Comparison of ENCODE assay signal across 13 mouse cellular contexts in genomic region chr9:106249550-106249949, GRCm38 (mm10). TPM values are rescaled to one million over a fixed set of nuclear protein-coding genes. Genes with fewer than 3 reads are reported as not detected.
A peak's percentile ranks its signal among the peaks of the same experiment; 100 is the strongest.
DNase-seq lines count a peak whose midpoint lies in the region; ATAC-seq and TF ChIP-seq lines count a peak whose summit lies in the region.
"Had no signal": no experiment of that assay in that cellular context is flagged by ENCODE, and none has a peak within 500 bp of the region (broad histone marks: within the 10 kb centered on the region; RNA-seq: fewer than 3 reads in every experiment).

No protein-coding gene starts in this region.

- TF ChIP-seq EP300 in heart, adult 2 months (IDR thresholded peaks at IDR 0.05; ENCODE audit: insufficient read depth, low read depth, low read length) = no peak

- H3K4me2 ChIP-seq in heart, embryonic 15.5 days = no peak overlapping the region
- 0 out of 2 replicates have a peak overlapping the region, but pooled peaks have one; percentile 8 for H3K4me2 ChIP-seq in intestine, embryonic 14.5 days (ENCODE audit: low read length)
- H3K4me2 ChIP-seq: embryonic facial prominence, embryonic 12.5 days; midbrain, embryonic 11.5 days had no signal

- H3K36me3 ChIP-seq in heart, embryonic 15.5 days = peaks cover 5% of the 10 kb centered on the region; the same call in 1 of the 2 replicates
- no peaks in the 10 kb centered on the region for H3K36me3 ChIP-seq in heart, adult 2 months (ENCODE audit: control insufficient read depth, insufficient read depth, low read length)
- 0 out of 2 replicates have a peak, but pooled peaks cover 4% of the 10 kb centered on the region for H3K36me3 ChIP-seq in intestine, embryonic 14.5 days (ENCODE audit: control insufficient read depth, insufficient read depth, low read length)
- 0 out of 2 replicates have a peak, but pooled peaks cover 3% of the 10 kb centered on the region for H3K36me3 ChIP-seq in hindbrain, embryonic 10.5 days

- 78% methylated on average over 11 of the region's 11 CpGs for WGBS in heart, embryonic 15.5 days
- WGBS in heart, adult 2 months = 82% methylated on average over 11 of the region's 11 CpGs
- WGBS in intestine, embryonic 14.5 days = 73% methylated on average over 11 of the region's 11 CpGs
- WGBS in hindbrain, embryonic 10.5 days = 91% methylated on average over 11 of the region's 11 CpGs

- no peak overlapping the region for H3K4me3 ChIP-seq in heart, embryonic 15.5 days
- no peak overlapping the region for H3K4me3 ChIP-seq in heart, adult 2 months
- no peak overlapping the region for H3K4me3 ChIP-seq in cortical plate, adult 2 months (ENCODE audit: insufficient read depth, low read length)
- H3K4me3 ChIP-seq in intestine, embryonic 14.5 days (ENCODE audit: low read depth, low read length) = no peak overlapping the region
- H3K4me3 ChIP-seq in hindbrain, embryonic 10.5 days = no peak overlapping the region
- H3K4me3 ChIP-seq: embryonic facial prominence, embryonic 12.5 days; liver, embryonic 13.5 days had no signal

- H3K27ac ChIP-seq in heart, embryonic 15.5 days = peak overlapping the region; percentile 48
- no peak overlapping the region for H3K27ac ChIP-seq in heart, adult 2 months
- peak overlapping the region; percentile 18; the same call in 1 of the 2 replicates for H3K27ac ChIP-seq in cortical plate, adult 2 months (ENCODE audit: insufficient read depth, low read length)
- H3K27ac ChIP-seq in intestine, embryonic 14.5 days (ENCODE audit: low read depth) = peak overlapping the region; percentile 72
- no peak overlapping the region for H3K27ac ChIP-seq in hindbrain, embryonic 10.5 days
- H3K27ac ChIP-seq: liver, embryonic 13.5 days had no signal

- intact Hi-C loops in heart, adult 2 months (cut with DNase I) = no loop called here

- TF ChIP-seq POLR2A in heart, adult 2 months (IDR thresholded peaks at IDR 0.05; ENCODE audit: insufficient read depth, low read depth, low read length) = no peak
- no peak for TF ChIP-seq POLR2A in cortical plate, adult 2 months (IDR thresholded peaks at IDR 0.05; ENCODE audit: extremely low read depth, insufficient read depth, low read length)

- DNase-seq in heart, adult 2 months = no peak
- no peak for DNase-seq in intestine, embryonic 14.5 days (ENCODE audit: low spot score)
- peak; percentile 62 for DNase-seq in lung, postnatal 14 days
- no peak for DNase-seq in frontal cortex, postnatal 10 days (ENCODE audit: low spot score in 2 of 2)
- DNase-seq in hindbrain, embryonic 10.5 days (ENCODE audit: low spot score) = no peak
- DNase-seq: adrenal gland, postnatal 36 days; liver, embryonic 13.5 days; right cerebral cortex, adult 18-20 months had no signal

- TF ChIP-seq CTCF in heart, adult 2 months (IDR thresholded peaks at IDR 0.05) = no peak
- no peak for TF ChIP-seq CTCF in cortical plate, adult 2 months (IDR thresholded peaks at IDR 0.05; ENCODE audit: extremely low read depth, insufficient read depth, low read length)

- peaks cover 29% of the 10 kb centered on the region for H3K4me1 ChIP-seq in heart, embryonic 15.5 days (replicated peaks)
- H3K4me1 ChIP-seq in heart, adult 2 months (ENCODE audit: control insufficient read depth, insufficient read depth, low read length) = peaks cover 6% of the 10 kb centered on the region
- H3K4me1 ChIP-seq in cortical plate, adult 2 months (ENCODE audit: control insufficient read depth, insufficient read depth, low read length) = no peaks in the 10 kb centered on the region
- H3K4me1 ChIP-seq in intestine, embryonic 14.5 days (replicated peaks; ENCODE audit: control insufficient read depth, insufficient read depth, low read length) = peaks cover 25% of the 10 kb centered on the region
- peaks cover 42% of the 10 kb centered on the region for H3K4me1 ChIP-seq in hindbrain, embryonic 10.5 days (replicated peaks)

- no peak overlapping the region for H3K9ac ChIP-seq in heart, embryonic 15.5 days
- no peak overlapping the region for H3K9ac ChIP-seq in heart, adult 2 months (ENCODE audit: low read depth, low read length)
- H3K9ac ChIP-seq in intestine, embryonic 14.5 days (ENCODE audit: low read length) = no peak overlapping the region
- H3K9ac ChIP-seq: embryonic facial prominence, embryonic 12.5 days; liver, embryonic 13.5 days had no signal

- H3K27me3 ChIP-seq in heart, embryonic 15.5 days = no peaks in the 10 kb centered on the region
- H3K27me3 ChIP-seq in heart, adult 2 months (ENCODE audit: control insufficient read depth, insufficient read depth, low read length) = no peaks in the 10 kb centered on the region
- H3K27me3 ChIP-seq in intestine, embryonic 14.5 days (replicated peaks; ENCODE audit: control insufficient read depth, insufficient read depth, low read length) = no peaks in the 10 kb centered on the region
- no peaks in the 10 kb centered on the region for H3K27me3 ChIP-seq in hindbrain, embryonic 10.5 days (ENCODE audit: insufficient read depth, poor library complexity, severe bottlenecking)
- H3K27me3 ChIP-seq: embryonic facial prominence, embryonic 12.5 days; liver, embryonic 13.5 days had no signal

- peaks cover 2% of the 10 kb centered on the region; the same call in 1 of the 2 replicates for H3K79me2 ChIP-seq in heart, adult 2 months (replicated peaks; ENCODE audit: control insufficient read depth, insufficient read depth, low read length)

- no peaks in the 10 kb centered on the region for H3K9me3 ChIP-seq in heart, embryonic 15.5 days (replicated peaks)
- no peaks in the 10 kb centered on the region for H3K9me3 ChIP-seq in intestine, embryonic 14.5 days (ENCODE audit: control insufficient read depth, low read length)
- no peaks in the 10 kb centered on the region for H3K9me3 ChIP-seq in hindbrain, embryonic 10.5 days
- H3K9me3 ChIP-seq: embryonic facial prominence, embryonic 12.5 days; liver, embryonic 13.5 days had no signal

- ATAC-seq in heart, embryonic 15.5 days (replicated peaks; ENCODE audit: insufficient number of reproducible peaks, insufficient read depth, low FRiP score, low read depth) = no peak
- ATAC-seq in intestine, embryonic 14.5 days (replicated peaks; ENCODE audit: low FRiP score, low TSS enrichment, low read depth) = no peak
- ATAC-seq: forebrain, embryonic 16.5 days had no signal

RNA-seq across cellular contexts. Expression of gene Alas1, which starts 1.1 kb away (rescaled TPM):
- polyA plus RNA-seq in heart, embryonic 15.5 days (2015; fragmentation: Nextera tagmentation; extraction: Ambion mirVana) = 168 and 187 TPM in 2 replicates
- 100 to 1,000 TPM; 438 to 443 TPM for total RNA-seq in heart, adult 2 months (2021)
- 382 and 470 TPM in 2 replicates for polyA plus RNA-seq in heart, adult 2 months (2012; rRNA removed)
- polyA plus RNA-seq in cortical plate, adult 2 months (2012; rRNA removed) = 117 and 125 TPM in 2 replicates
- polyA plus RNA-seq in intestine, embryonic 14.5 days (2014; fragmentation: Nextera tagmentation; extraction: Ambion mirVana) = 102 and 109 TPM in 2 replicates
- polyA plus RNA-seq in hindbrain, embryonic 10.5 days (2016; fragmentation: Nextera tagmentation; extraction: Ambion mirVana) = 60.4 and 78.6 TPM in 2 replicates

RNA-seq across cellular contexts. Expression of gene Tlr9, which starts 27.2 kb away (rescaled TPM):
- polyA plus RNA-seq in heart, embryonic 15.5 days (2015; fragmentation: Nextera tagmentation; extraction: Ambion mirVana) = 0.04 and 0.08 TPM in 2 replicates
- total RNA-seq in heart, adult 2 months (2021) = under 1 TPM; 0.39 to 0.47 TPM
- polyA plus RNA-seq in heart, adult 2 months (2012; rRNA removed) = 1.1 and 1.9 TPM in 2 replicates
- polyA plus RNA-seq in cortical plate, adult 2 months (2012; rRNA removed) = 1.2 and 1.3 TPM in 2 replicates
- 0.08 TPM in 1 of 2 replicates, not detected in the other for polyA plus RNA-seq in intestine, embryonic 14.5 days (2014; fragmentation: Nextera tagmentation; extraction: Ambion mirVana)
- not detected in 2 replicates for polyA plus RNA-seq in hindbrain, embryonic 10.5 days (2016; fragmentation: Nextera tagmentation; extraction: Ambion mirVana)
- polyA plus RNA-seq: embryonic facial prominence, embryonic 12.5 days; forebrain, embryonic 16.5 days; midbrain, embryonic 11.5 days had no signal

RNA-seq across cellular contexts. Expression of gene Poc1a, which starts 31.3 kb away (rescaled TPM):
- 23.7 and 26.8 TPM in 2 replicates for polyA plus RNA-seq in heart, embryonic 15.5 days (2015; fragmentation: Nextera tagmentation; extraction: Ambion mirVana)
- total RNA-seq in heart, adult 2 months (2021) = 1 to 10 TPM; 3.2 to 4.0 TPM
- 5.9 and 6.2 TPM in 2 replicates for polyA plus RNA-seq in heart, adult 2 months (2012; rRNA removed)
- polyA plus RNA-seq in cortical plate, adult 2 months (2012; rRNA removed) = 32.6 and 34.8 TPM in 2 replicates
- polyA plus RNA-seq in intestine, embryonic 14.5 days (2014; fragmentation: Nextera tagmentation; extraction: Ambion mirVana) = 29.1 and 29.6 TPM in 2 replicates
- 36.7 and 41.8 TPM in 2 replicates for polyA plus RNA-seq in hindbrain, embryonic 10.5 days (2016; fragmentation: Nextera tagmentation; extraction: Ambion mirVana)

RNA-seq across cellular contexts. Expression of gene Twf2, which starts 46.6 kb away (rescaled TPM):
- polyA plus RNA-seq in heart, embryonic 15.5 days (2015; fragmentation: Nextera tagmentation; extraction: Ambion mirVana) = 46.7 and 52.9 TPM in 2 replicates
- total RNA-seq in heart, adult 2 months (2021) = 100 to 1,000 TPM; 182 to 219 TPM
- polyA plus RNA-seq in heart, adult 2 months (2012; rRNA removed) = 251 and 268 TPM in 2 replicates
- 97.3 and 106 TPM in 2 replicates for polyA plus RNA-seq in cortical plate, adult 2 months (2012; rRNA removed)
- 56.4 and 59.5 TPM in 2 replicates for polyA plus RNA-seq in intestine, embryonic 14.5 days (2014; fragmentation: Nextera tagmentation; extraction: Ambion mirVana)
- polyA plus RNA-seq in hindbrain, embryonic 10.5 days (2016; fragmentation: Nextera tagmentation; extraction: Ambion mirVana) = 65.9 and 71.3 TPM in 2 replicates

RNA-seq across cellular contexts. Expression of gene Ppm1m, which starts 50.0 kb away (rescaled TPM):
- polyA plus RNA-seq in heart, embryonic 15.5 days (2015; fragmentation: Nextera tagmentation; extraction: Ambion mirVana) = 23.1 and 33.6 TPM in 2 replicates
- 10 to 100 TPM; 10.8 to 12.1 TPM for total RNA-seq in heart, adult 2 months (2021)
- 17.4 and 18.9 TPM in 2 replicates for polyA plus RNA-seq in heart, adult 2 months (2012; rRNA removed)
- polyA plus RNA-seq in cortical plate, adult 2 months (2012; rRNA removed) = 42.1 and 47.4 TPM in 2 replicates
- polyA plus RNA-seq in intestine, embryonic 14.5 days (2014; fragmentation: Nextera tagmentation; extraction: Ambion mirVana) = 31.2 and 33.6 TPM in 2 replicates
- polyA plus RNA-seq in hindbrain, embryonic 10.5 days (2016; fragmentation: Nextera tagmentation; extraction: Ambion mirVana) = 47.3 and 48.6 TPM in 2 replicates

Comparison
In these comparisons a context has a peak if more than half of its experiments do, and no peak if none do; other contexts are left out.
1. H3K27ac ChIP-seq: peak in heart, embryonic 15.5 days (single experiment), cortical plate, adult 2 months (single experiment) and intestine, embryonic 14.5 days (single experiment); none in heart, adult 2 months (single experiment) and hindbrain, embryonic 10.5 days (single experiment).